Mouse (Mus musculus) heart, adult 2 months (tissue): ENCODE data around the gene Ethe1.

Source experiments
- CTCF ChIP-seq: fragments of 200-600 bp; IDR thresholded peaks from 2 replicates; pipeline ENCODE4 v1.8.1; 2022; ENCODE audit warnings: antibody characterized with exemption, mild to moderate bottlenecking, moderate library complexity
- EP300 ChIP-seq: fragments of 200-500 bp; IDR thresholded peaks from 2 replicates; pipeline ENCODE4 v1.6.1; 2011; ENCODE audit warnings: low read depth, low read length, control low read depth; ENCODE audit not compliant: insufficient read depth

DNA sequence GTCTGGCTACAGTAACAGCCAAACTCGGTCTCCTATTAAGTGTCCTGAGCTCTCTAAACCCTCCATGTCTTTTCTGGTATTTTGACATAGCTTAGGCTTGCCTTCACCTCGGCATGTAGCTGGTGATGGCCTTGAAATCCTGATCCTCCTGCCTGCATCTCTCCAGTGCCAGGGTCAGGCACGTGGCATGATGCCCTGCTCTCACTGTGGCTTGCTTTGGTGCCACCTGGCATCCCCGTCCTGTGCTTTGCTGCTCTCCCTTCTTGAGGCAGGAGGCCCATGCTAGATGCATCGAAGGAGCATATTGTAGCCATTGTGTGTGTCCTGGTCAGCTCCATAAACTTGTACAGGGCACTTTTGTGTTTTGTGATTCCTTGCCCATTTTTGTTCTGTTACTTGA lies 49.8 kb upstream of the Ethe1 start:
- TF ChIP-seq CTCF: no peak
- TF ChIP-seq EP300: no peak
